Mouse (Mus musculus): Measurements from ENCODE around the gene Tesc. TPM values are rescaled to one million over a fixed set of nuclear protein-coding genes. Genes with fewer than 3 reads are reported as not detected.

The Tesc gene
- polyA plus RNA-seq, 1 experiment = 48.4 TPM

DNA sequence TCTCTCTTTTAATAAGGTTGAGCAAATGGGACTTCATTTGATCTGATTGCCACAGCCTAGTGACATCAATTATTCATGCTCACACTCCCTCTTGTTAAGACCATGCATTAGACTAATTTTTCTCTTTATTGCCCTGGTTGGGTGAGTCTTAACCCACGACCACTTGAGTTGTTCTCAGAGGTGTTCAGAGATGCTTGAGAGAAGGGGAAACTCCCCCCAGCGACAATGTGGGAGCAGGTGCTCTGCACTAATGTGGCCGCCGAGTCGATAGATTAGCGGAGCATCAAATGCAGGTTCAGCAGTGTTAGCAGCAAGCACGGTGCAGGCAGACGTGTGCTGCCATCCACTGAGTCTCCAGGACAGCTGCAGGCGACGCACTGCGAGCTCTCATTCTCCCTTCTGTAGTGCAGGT lies 52.3 kb downstream of the Tesc start:
- DNase-seq = no peak
- peaks cover 79% of the 10 kb centered on the region for H3K4me1 ChIP-seq (replicated peaks; ENCODE audit: control insufficient read depth, insufficient read depth, low read length)
- WGBS = 33% methylated on average over 11 of the region's 11 CpGs
- no peak overlapping the region for H3K27ac ChIP-seq (ENCODE audit: control insufficient read depth, insufficient read depth, low read length)
- H3K27me3 ChIP-seq (ENCODE audit: control insufficient read depth, insufficient read depth, low read length) = no peaks in the 10 kb centered on the region
- no peaks in the 10 kb centered on the region for H3K36me3 ChIP-seq (ENCODE audit: control insufficient read depth, insufficient read depth, low read length)
- H3K4me3 ChIP-seq (ENCODE audit: control insufficient read depth, insufficient read depth, low read length) = no peak overlapping the region
- TF ChIP-seq POLR2A (IDR thresholded peaks at IDR 0.05; ENCODE audit: control insufficient read depth, extremely low read depth, insufficient read depth, low read length, poor library complexity) (no peak), CTCF (IDR thresholded peaks at IDR 0.05; ENCODE audit: borderline replicate concordance, control insufficient read depth, extremely low read depth, insufficient read depth, low read length, poor library complexity) (no peak)

DNA sequence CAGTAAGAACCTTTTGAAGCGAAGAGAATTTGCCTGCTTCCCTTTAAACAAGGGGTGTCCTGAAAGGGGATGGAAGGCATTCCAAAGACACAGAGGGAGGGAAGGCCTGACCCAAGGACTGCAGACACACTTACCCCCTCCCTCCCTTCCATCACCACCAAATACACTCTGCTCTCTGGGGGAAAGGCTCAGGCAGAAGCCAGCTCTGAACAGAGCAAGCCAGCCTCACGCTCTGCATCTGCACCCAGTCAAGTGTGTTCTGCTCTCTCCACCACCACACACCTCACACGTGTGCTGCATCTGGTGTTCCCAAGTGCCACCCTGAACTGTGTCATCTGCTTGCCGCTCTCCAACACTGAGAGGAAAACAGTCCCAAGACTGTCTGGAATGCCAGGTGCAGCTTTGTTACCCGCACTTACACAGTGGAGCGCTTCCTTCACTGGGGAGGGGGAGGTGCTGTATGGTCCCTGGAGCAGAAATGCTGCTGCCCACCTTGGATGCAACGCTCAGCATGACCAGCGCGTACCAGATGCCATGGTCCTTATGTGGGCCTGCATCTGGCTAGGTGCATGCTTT lies 53.9 kb downstream of the Tesc start:
- peak; percentile 54 for DNase-seq
- Histone ChIP-seq H3K4me1 (replicated peaks; ENCODE audit: control insufficient read depth, insufficient read depth, low read length) (peaks cover 88% of the 10 kb centered on the region), H3K27ac (ENCODE audit: control insufficient read depth, insufficient read depth, low read length) (peak overlapping the region; percentile 94), H3K27me3 (ENCODE audit: control insufficient read depth, insufficient read depth, low read length) (no peaks in the 10 kb centered on the region), H3K4me3 (ENCODE audit: control insufficient read depth, insufficient read depth, low read length) (peak overlapping the region; percentile 7; the same call in 1 of the 2 replicates), H3K36me3 (ENCODE audit: control insufficient read depth, insufficient read depth, low read length) (no peaks in the 10 kb centered on the region)
- WGBS = 21% methylated on average over 9 of the region's 9 CpGs
- TF ChIP-seq CTCF (IDR thresholded peaks at IDR 0.05; ENCODE audit: borderline replicate concordance, control insufficient read depth, extremely low read depth, insufficient read depth, low read length, poor library complexity) (no peak), POLR2A (IDR thresholded peaks at IDR 0.05; ENCODE audit: control insufficient read depth, extremely low read depth, insufficient read depth, low read length, poor library complexity) (peak; percentile 33; the same call in 1 of the 2 replicates)

DNA sequence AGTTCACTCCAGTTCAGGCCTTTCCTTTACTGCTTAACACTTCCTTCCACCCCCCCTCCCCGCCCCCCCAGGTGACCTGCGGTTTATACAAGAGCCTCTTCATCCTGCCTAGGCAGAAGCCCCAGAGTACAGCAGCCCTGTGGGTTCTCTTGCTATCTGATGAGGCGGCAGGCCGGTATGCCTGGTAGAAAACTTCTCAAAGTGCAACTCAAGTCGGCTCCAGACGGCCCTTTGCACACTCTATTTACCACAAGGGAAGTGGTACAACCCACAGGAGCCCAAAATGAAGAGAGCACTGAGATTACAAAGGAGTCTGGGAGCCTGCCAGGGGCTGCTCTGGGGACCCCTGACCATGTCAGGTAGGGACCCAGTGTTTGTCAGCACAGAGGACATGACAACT lies 54.5 kb downstream of the Tesc start:
- H3K4me1 ChIP-seq (replicated peaks; ENCODE audit: control insufficient read depth, insufficient read depth, low read length) = peaks cover 85% of the 10 kb centered on the region
- peak overlapping the region; percentile 94 for H3K27ac ChIP-seq (ENCODE audit: control insufficient read depth, insufficient read depth, low read length)
- peak overlapping the region; percentile 1; the same call in 1 of the 2 replicates for H3K4me3 ChIP-seq (ENCODE audit: control insufficient read depth, insufficient read depth, low read length)
- WGBS = 2% methylated on average over 6 of the region's 6 CpGs
- H3K27me3 ChIP-seq (ENCODE audit: control insufficient read depth, insufficient read depth, low read length) = no peaks in the 10 kb centered on the region
- DNase-seq = peak; percentile 80
- H3K36me3 ChIP-seq (ENCODE audit: control insufficient read depth, insufficient read depth, low read length) = no peaks in the 10 kb centered on the region
- TF ChIP-seq CTCF (IDR thresholded peaks at IDR 0.05; ENCODE audit: borderline replicate concordance, control insufficient read depth, extremely low read depth, insufficient read depth, low read length, poor library complexity) (no peak), POLR2A (IDR thresholded peaks at IDR 0.05; ENCODE audit: control insufficient read depth, extremely low read depth, insufficient read depth, low read length, poor library complexity) (no peak; the same call in 1 of the 2 replicates)

DNA sequence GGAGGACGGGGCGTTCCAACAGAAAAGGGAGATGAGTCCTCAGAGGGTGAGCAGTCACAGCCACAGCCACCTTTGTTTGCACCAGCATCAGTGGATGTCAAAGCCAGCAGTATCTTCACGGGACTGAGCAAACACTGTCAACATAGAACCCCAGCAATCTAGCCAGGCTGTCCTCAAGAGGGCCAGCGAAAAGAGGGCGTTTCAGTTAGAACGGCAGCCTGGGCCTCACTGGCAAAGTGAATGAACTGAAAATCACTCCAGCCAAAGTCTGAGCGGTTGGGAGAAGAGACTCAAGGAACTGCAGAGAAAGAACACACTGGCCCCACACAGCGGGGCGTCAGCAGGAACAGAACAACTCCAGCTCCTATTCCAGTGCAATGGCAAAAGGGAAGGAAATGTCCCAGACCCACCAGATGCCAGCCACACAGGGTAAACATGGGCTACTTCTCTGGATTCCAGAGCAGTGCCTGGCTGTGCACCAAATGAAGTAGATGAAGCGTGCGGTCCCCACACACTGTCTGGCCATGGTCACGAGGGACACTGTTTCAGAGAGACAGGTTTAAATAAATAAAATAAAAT lies 55.6 kb downstream of the Tesc start:
- H3K27ac ChIP-seq (ENCODE audit: control insufficient read depth, insufficient read depth, low read length) = peak overlapping the region; percentile 94
- H3K36me3 ChIP-seq (ENCODE audit: control insufficient read depth, insufficient read depth, low read length) = no peaks in the 10 kb centered on the region
- H3K4me3 ChIP-seq (ENCODE audit: control insufficient read depth, insufficient read depth, low read length) = no peak overlapping the region
- no peaks in the 10 kb centered on the region for H3K27me3 ChIP-seq (ENCODE audit: control insufficient read depth, insufficient read depth, low read length)
- WGBS = 69% methylated on average over 11 of the region's 12 CpGs
- TF ChIP-seq CTCF (IDR thresholded peaks at IDR 0.05; ENCODE audit: borderline replicate concordance, control insufficient read depth, extremely low read depth, insufficient read depth, low read length, poor library complexity) (no peak), POLR2A (IDR thresholded peaks at IDR 0.05; ENCODE audit: control insufficient read depth, extremely low read depth, insufficient read depth, low read length, poor library complexity) (no peak)
- DNase-seq = no peak
- H3K4me1 ChIP-seq (replicated peaks; ENCODE audit: control insufficient read depth, insufficient read depth, low read length) = peaks cover 80% of the 10 kb centered on the region

DNA sequence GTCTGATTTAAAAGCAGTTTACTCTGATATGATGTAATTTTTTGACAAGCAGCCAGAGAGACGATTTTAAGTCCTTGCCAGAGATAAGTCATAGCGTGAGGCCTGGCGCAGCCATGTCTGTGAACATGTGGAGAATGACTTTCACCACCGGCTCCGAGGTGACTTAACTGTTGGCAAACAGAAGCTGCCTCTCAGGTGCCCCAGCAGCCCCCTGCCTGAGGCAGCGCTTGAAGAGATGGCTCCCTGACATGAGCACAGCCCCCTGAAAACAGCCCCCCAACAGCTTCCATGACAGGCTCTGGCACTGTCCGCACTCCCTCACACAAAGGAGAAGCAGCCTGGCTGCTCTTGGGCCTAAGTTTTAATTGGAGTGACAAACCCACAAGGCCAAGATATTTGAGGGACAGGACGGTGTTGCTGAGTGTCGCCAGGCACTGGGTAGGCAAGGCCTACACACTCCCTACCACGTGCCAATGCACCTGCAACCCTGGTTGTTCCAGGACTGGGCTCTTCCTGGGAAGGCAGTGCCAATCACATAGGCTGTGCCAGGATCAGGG lies 56.7 kb downstream of the Tesc start:
- Histone ChIP-seq H3K27me3 (ENCODE audit: control insufficient read depth, insufficient read depth, low read length) (no peaks in the 10 kb centered on the region), H3K4me3 (ENCODE audit: control insufficient read depth, insufficient read depth, low read length) (no peak overlapping the region), H3K36me3 (ENCODE audit: control insufficient read depth, insufficient read depth, low read length) (no peaks in the 10 kb centered on the region), H3K27ac (ENCODE audit: control insufficient read depth, insufficient read depth, low read length) (no peak overlapping the region), H3K4me1 (replicated peaks; ENCODE audit: control insufficient read depth, insufficient read depth, low read length) (peaks cover 80% of the 10 kb centered on the region)
- DNase-seq = no peak
- 78% methylated on average over 10 of the region's 10 CpGs for WGBS
- no peak for TF ChIP-seq CTCF (IDR thresholded peaks at IDR 0.05; ENCODE audit: borderline replicate concordance, control insufficient read depth, extremely low read depth, insufficient read depth, low read length, poor library complexity)
- TF ChIP-seq POLR2A (IDR thresholded peaks at IDR 0.05; ENCODE audit: control insufficient read depth, extremely low read depth, insufficient read depth, low read length, poor library complexity) = no peak

DNA sequence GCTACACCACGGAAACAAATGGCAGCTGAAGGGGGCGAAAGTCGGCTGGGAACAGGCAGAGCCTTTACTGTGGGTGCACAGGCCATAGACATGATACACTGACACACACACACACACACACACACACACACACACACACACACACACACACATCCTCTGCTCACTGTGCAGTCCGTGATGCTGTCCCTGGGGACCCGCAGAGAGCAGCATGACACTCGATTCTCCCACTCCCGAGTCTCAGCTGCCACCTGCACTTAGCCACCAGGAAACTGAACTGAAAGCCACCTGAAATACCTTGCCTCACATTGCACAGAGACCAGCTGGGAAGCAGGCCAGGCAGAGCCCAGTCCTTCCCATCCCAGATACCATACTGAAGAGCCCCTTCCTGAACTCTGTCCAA lies 57.8 kb downstream of the Tesc start:
- H3K36me3 ChIP-seq (ENCODE audit: control insufficient read depth, insufficient read depth, low read length) = no peaks in the 10 kb centered on the region
- peaks cover 81% of the 10 kb centered on the region for H3K4me1 ChIP-seq (replicated peaks; ENCODE audit: control insufficient read depth, insufficient read depth, low read length)
- DNase-seq = peak; percentile 38
- no peak overlapping the region for H3K4me3 ChIP-seq (ENCODE audit: control insufficient read depth, insufficient read depth, low read length)
- 15% methylated on average over 7 of the region's 7 CpGs for WGBS
- no peaks in the 10 kb centered on the region for H3K27me3 ChIP-seq (ENCODE audit: control insufficient read depth, insufficient read depth, low read length)
- TF ChIP-seq POLR2A (IDR thresholded peaks at IDR 0.05; ENCODE audit: control insufficient read depth, extremely low read depth, insufficient read depth, low read length, poor library complexity) = no peak
- no peak for TF ChIP-seq CTCF (IDR thresholded peaks at IDR 0.05; ENCODE audit: borderline replicate concordance, control insufficient read depth, extremely low read depth, insufficient read depth, low read length, poor library complexity)
- H3K27ac ChIP-seq (ENCODE audit: control insufficient read depth, insufficient read depth, low read length) = peak overlapping the region; percentile 4; the same call in 1 of the 2 replicates
